Mouse (Mus musculus) ovary, adult 18-20 months (tissue): Measurements from ENCODE around the gene Gm28269.

ENCODE experiments used
- DNase-seq: peaks from one replicate; pipeline ENCODE4 v3.0.0; 2022; ENCODE audit warnings: low spot score, mixed read lengths

Gene Gm28269

GRCm38 (mm10) chrX:21744997-21745396 is at the start of gene Gm28269:
TSS of gene Gm28269 (minus strand) at chrX:21745097.
- DNase-seq: no peak

GRCm38 (mm10) chrX:21716885-21717284 is 28.0 kb downstream of the Gm28269 start:
- DNase-seq: no peak

GRCm38 (mm10) chrX:21715293-21715692 is 29.6 kb downstream of the Gm28269 start:
- no peak for DNase-seq

- no peak for DNase-seq
Measured at GRCm38 (mm10) chrX:21714829-21715228, 30.1 kb downstream of the Gm28269 start, which contains the start of gene Slc6a14. TSS of gene Slc6a14 (plus strand) at chrX:21714896.

- no peak for DNase-seq
Measured at GRCm38 (mm10) chrX:21704470-21704869, 40.4 kb downstream of the Gm28269 start.

- DNase-seq: no peak
Measured at GRCm38 (mm10) chrX:21701646-21702045, 43.3 kb downstream of the Gm28269 start.

GRCm38 (mm10) chrX:21695687-21696086 is 49.2 kb downstream of the Gm28269 start:
- no peak for DNase-seq

- DNase-seq: no peak
Measured at GRCm38 (mm10) chrX:21695220-21695619, 49.7 kb downstream of the Gm28269 start.
